Mouse (Mus musculus): ENCODE data around the gene Hipk4.
"Not testable (repeated sequence)": the region's sequence is repeated elsewhere in the genome, so short reads cannot be mapped to it uniquely, and the experiment has no call there.

Hipk4 gene

DNA sequence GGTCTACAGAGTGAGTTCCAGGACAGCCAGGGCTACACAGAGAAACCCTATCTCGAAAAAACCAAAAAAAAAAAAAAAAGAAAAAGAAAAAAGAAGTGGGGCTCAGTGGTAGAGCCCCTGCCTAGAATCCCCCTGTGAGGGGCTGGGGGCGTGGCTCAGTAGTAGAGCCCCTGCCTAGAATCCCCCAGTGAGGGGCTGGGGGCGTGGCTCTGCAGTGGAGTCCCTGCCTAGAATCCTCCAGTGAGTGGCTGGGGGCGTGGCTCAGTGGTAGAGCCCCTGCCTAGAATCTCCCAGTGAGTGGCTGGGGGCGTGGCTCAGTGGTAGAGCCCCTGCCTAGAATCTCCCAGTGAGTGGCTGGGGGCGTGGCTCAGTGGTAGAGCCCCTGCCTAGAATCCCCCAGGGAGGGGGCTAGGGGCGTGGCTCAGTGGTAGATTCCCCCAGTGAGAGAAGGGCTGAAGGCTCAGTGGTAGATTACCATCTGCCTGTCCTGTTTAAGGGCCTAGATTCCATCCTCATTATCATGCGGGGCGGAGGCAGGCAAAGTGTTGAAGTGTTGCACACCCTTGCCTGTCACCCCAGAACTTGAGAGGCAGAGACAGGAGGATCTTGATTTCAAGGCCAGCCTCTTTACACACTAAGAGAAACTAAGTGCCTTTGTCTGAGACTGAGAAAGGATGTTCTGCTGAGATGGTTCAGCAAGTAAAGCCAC is 28.3 kb upstream of the Hipk4 start:
- DNase-seq (ENCODE audit: low spot score in 2 of 2), result not testable (repeated sequence)

DNA sequence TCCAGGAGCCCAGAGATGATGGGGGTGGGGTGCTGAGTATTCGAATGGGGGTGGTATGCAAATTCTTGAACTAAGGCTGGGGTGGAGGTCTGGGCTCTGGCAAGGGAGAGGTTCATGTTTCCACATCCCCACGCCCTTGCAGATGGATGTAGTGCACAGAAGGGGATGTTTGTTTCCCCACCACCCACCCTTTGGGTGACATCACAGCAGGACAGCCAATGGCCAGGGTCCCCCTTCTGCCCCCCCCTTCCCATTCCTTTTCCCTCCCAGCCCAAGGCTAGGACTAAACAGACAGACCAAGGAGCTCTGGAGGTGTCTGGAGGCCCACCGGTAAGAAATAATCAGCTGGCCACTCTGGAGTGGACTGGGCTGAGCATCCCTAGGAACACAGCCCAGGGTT is 24.0 kb upstream of the Hipk4 start, which contains the start of gene Prx:
TSS of gene Prx (plus strand) at position 289 of the 400 bp plus-strand sequence.
- DNase-seq (ENCODE audit: low spot score in 2 of 2), result no peak

- no peak for DNase-seq (ENCODE audit: low spot score in 2 of 2)
Measured at GRCm38 (mm10) chr7:27501620-27502019, 21.4 kb upstream of the Hipk4 start.

DNA sequence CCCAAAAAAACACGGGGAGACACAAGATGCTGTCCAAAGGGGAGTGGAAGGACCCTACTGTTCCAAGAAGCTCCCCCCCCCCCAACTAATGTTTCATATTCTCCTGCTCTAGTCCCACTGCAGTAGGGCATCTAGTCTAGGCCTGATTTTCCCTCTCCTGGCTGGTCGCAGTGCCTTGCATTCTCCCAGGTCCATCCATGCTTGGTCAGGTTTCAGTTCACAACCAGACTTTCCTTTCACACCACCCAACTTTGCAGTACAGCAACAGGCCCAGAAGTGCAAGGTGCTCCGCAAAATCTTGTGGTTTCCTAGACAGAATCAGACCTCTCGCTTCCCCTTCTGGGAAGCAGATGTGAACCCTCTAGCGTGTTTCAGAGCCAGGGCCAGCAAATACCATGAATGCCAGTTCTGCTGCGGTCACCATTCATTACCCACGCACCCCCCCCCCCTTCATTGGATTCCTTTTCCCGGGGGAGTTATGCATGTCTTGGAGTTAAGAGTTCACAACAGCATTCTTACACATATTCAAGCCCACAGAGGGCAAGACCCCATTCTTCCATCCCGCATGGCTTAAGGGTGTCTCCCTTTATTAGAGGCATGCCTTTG is 16.2 kb upstream of the Hipk4 start:
- DNase-seq (ENCODE audit: low spot score in 2 of 2), result no peak

GRCm38 (mm10) chr7:27507711-27508647 is 15.1 kb upstream of the Hipk4 start:
- DNase-seq (ENCODE audit: low spot score in 2 of 2), result peak; percentile 100

DNA sequence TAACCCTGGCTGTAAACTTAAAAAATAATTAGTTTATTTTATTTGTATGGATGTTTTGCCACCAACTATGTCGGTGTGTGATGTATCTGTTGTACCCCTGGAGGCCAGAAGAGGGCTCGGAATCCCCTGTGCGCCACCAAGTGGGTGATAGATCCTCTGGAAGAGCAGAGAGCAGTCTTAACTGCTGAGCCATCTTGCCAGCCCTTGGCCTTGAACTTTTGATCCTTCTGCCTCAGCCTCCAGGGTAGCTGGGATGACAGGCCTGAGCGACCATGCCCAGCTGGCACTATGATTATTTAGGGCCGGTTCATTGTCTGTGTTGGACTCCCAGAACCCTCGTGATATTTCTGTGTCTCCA is 14.4 kb upstream of the Hipk4 start:
- peak; percentile 55 to 70 for DNase-seq (ENCODE audit: low spot score in 2 of 2)

DNA sequence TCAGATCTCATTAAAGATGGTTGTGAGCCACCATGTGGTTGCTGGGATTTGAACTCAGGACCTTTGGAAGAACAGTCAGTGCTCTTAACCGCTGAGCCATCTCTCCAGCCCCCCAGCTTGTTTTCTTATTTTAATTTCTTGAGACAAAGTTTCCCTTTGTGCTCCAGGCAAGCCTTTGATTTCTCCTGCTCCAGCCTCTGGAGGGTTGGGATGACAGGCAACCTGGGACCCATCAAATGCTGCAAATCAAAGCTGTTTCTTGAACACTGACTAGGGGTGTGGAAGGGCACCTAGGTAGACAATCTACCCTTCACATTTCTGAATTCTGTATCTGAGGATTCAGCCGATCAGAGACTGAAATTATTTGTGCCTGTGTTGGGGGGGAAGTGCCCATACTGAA is 12.3 kb upstream of the Hipk4 start:
- DNase-seq (ENCODE audit: low spot score in 2 of 2), result no peak

DNA sequence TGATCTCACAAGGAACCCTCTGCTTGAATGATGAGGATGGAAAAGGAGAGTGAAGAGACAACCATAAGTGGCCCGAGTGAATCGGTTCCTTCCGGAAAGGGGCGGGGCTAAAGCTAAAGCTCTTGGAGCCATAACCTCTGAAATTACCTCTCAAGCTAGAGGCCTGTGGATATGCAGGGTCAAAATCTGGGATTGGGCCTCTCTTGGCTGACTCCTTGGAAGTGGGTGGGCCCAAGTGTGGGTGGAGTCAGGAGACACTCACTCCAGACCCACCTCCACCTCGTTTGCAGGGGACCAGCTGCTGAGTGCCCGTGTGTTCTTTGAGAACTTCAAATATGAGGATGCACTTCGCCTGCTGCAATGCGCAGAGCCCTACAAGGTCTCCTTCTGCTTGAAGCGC is 8.1 kb upstream of the Hipk4 start:
- no peak for DNase-seq (ENCODE audit: low spot score in 2 of 2)

DNA sequence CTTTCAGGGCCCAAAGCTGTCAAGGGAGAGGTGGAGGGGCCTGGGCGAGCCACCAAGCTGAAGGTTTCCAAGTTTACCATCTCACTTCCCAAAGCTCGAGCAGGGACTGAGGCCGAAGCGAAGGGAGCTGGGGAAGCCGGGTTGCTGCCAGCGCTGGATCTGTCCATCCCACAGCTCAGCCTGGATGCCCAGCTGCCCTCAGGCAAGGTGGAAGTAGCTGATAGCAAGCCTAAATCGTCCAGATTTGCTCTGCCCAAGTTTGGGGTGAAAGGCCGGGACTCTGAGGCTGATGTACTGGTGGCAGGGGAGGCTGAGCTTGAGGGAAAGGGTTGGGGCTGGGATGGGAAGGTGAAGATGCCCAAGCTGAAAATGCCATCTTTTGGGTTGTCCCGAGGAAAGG is 4.8 kb upstream of the Hipk4 start:
- no peak for DNase-seq (ENCODE audit: low spot score in 2 of 2)

GRCm38 (mm10) chr7:27520104-27520503 is 3.0 kb upstream of the Hipk4 start:
- DNase-seq (ENCODE audit: low spot score in 2 of 2), result no peak

DNA sequence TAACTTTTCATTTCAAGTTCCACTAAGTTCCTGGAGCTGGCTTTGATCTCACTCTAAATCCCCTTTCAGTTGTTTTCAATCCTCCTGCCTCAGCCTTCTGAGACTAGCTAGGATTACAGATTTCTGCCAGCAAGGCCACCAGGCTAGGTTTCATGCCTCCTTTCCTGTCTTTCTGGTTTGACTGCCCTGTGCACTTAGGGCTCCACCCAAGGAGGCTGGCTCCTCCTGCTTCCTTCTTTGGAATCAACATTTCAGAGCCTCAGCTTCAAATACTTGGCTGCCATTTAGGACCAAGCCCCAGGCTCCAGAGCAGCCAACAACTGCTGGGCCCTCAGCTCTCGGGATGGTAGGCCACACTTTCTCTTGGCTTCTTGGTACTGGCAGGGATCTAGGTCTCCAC is 2.5 kb upstream of the Hipk4 start:
- DNase-seq (ENCODE audit: low spot score in 2 of 2), result no peak

DNA sequence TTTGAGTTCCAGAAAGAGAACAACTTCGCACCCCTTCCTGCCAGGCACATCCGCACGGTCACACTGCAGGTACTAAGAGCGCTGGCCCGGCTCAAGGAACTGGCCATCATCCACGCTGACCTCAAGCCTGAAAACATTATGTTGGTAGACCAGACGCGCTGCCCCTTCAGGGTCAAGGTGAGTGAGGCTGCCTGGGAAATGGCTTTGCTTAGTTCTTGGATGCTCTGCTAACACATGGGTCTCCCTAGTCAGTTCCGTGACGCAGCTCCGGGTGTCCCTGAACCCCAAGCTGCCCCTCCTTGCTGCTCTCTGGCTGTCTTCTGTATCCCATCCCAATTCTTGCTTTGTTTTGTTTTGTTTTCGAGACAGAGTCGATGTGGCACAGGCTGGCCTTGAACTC is 738 bp downstream of the Hipk4 start:
- no peak for DNase-seq (ENCODE audit: low spot score in 2 of 2)

DNA sequence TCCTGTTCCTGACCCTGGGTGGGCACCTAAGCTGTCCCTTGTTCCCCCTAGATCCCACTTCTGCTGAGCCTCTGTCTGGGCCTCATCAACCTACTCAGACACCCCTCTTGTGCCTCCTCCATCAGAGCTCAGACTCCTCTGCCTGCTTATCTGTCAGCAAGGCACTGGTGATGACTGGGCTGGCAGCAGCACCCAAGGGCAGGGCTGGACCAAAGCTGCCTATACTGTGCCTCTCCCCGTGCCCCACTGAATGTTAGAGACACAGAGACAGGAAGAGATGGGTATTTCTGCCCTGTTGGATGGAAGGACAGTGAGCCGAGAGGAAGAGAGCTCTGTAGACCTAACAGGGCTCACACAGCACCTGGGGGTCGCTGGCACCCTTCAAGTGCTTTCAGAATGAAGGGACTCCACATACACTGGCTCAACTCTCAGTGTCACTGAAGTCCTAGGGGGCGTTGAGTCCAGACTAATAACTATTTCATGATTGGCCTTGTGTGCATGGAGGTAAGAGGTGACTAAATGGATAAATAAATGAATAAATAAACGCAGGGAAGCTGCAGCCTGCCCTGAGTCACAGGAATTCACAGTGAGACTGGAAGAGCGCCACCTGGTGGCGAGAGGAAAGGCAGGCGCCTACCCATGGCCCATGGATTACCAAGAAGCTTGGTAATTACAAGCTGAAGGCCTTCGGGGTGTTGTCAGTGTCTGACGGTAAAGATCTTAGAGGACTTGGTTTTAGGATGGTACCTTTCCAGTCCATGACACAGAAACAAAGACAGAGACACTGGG is 3.2 kb downstream of the Hipk4 start:
- DNase-seq (ENCODE audit: low spot score in 2 of 2), result peak; percentile 57 to 79

DNA sequence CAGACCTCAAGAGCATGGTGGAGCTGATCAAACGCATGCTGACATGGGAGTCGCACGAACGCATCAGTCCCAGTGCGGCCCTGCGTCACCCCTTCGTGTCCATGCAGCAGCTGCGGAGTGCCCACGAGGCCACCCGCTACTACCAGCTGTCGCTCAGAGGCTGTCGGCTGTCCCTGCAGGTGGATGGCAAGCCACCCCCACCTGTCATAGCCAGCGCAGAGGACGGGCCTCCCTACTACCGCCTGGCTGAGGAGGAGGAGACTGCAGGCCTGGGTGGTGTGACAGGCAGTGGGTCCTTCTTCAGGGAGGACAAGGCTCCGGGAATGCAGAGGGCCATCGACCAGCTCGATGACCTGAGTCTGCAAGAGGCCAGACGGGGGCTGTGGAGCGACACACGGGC is 6.0 kb downstream of the Hipk4 start:
- no peak for DNase-seq (ENCODE audit: low spot score in 2 of 2)

GRCm38 (mm10) chr7:27530937-27531336 is 7.9 kb downstream of the Hipk4 start:
- DNase-seq (ENCODE audit: low spot score in 2 of 2), result no peak

DNA sequence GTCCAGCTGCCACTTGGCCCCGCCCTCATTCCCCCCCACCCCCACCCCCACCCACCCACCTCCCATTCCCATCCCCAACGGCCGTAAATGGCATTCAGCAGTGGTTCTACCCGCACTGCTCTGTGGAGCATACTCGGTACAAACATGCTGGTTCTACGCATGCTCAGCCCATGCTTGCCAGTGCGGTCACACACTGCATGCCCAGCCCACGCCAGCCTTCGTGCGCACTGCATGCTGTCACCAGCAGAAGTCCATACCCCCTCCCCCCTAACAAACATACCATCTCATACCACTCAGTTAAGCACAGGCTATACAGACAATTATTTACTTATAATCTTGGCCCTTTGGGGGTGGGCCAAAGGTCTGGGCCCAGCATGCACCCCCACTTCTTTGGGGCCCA is 8.6 kb downstream of the Hipk4 start:
- no peak for DNase-seq (ENCODE audit: low spot score in 2 of 2)

DNA sequence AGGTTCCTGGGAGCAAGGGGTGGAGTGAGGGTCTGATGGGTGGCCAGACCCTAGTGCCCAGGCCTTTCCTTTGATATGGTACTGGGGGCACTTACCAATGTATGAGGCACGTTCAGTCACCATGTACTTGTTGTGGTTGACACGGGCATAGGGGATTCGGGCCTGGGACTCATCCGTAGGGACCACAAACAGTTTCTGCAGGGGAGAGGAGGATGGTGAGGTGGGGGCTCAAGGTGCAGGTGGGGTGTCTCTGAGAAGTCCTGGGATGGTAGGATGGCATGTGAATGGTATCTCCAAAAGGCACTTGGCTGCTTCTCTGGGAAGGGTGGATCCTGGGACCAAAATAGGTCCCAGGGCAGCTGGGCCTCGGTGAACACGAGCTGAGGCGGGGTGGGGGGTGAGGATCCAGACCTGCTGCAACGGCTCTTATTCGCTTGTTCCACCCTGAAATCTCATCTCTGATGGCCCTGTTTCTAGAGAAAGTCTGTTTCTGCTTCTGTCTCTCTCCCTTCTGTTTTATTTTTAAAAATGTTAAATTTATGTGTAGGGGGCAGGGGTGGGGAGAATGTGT is 9.5 kb downstream of the Hipk4 start:
- DNase-seq (ENCODE audit: low spot score in 2 of 2), result no peak

DNA sequence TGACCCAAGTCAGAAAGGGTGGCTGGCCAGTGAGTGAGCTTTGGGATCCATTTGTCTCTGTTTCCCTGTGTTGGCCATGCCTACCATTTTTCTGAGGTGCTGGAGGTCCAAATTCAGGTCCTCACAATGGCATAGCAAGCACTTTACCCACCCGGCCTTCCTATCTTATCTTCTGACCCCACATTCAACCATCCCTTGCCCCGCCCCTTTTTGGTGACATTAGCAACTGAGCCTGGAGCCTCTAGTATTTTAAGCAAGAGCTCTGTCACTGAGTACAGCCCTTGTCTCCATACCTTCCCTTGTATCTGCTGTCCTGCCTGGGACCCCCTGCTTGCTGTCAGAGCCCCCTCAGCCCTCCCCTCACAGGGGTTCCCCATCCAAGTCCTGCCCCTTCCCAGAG is 12.3 kb downstream of the Hipk4 start:
- DNase-seq (ENCODE audit: low spot score in 2 of 2), result peak in 1 of 2 experiments; percentile 28

DNA sequence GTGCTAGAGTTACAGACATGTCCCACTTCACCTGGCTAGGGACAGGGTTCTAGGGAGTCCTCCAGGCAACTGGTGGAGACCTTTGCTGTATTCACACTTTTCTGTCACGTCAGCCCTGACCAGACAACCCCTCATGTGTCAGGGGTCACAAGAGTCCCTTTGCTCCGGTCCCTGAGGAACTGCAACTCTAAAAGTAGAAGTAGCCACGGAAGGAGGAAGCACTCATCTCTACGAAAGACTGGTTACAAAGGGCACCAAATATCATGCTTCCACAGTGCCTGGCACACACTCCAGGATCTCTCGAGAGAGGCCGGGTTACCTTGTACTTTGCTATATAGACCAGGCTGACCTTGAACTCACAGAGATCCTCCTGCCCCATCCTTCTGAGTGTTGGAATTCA is 13.6 kb downstream of the Hipk4 start:
- DNase-seq (ENCODE audit: low spot score in 2 of 2), result no peak

- no peak for DNase-seq (ENCODE audit: low spot score in 2 of 2)
Measured at GRCm38 (mm10) chr7:27537998-27538397, 14.9 kb downstream of the Hipk4 start.

DNA sequence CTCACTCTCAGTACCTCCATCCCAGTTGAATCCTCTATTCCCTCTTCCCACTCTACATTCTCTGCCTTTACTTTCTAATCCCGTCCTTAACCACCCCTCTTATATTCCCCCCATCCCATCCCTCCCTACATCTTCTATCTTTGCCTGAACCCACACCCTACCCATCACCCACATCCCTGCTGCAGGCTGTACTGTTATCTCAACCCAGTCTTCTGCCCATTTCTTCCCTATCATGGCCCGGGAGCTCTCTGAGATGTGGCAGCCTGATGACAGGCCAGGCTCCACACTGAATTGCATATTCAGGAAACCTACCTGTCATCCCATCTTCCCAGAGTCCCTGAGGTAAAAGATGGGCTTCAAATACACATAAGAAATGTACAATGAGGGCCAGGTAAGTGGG is 15.7 kb downstream of the Hipk4 start:
- DNase-seq (ENCODE audit: low spot score in 2 of 2), result no peak

DNA sequence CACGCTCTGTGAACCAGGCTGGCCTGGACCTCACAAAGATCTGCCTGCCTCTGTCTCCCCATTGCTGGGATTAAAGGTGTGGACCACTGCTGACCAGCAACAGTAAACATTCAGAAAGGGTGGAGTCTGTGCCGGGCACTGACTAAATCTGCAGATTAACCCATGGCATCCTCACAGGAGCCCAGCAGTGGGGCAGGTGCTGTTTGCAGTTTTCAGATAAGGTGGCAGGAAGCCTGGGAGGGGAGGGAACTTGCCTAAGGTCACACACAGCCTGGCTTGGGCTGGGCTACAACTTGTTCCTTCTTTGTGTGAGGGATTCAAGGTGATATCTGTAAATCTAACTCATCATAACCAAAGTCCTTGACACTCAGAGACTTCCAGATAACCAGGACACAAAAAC is 17.5 kb downstream of the Hipk4 start:
- DNase-seq (ENCODE audit: low spot score in 2 of 2), result no peak

All from spleen, postnatal 14 days (tissue).